Mouse (Mus musculus): Measurements from ENCODE around the gene Ccdc148. TPM values are rescaled to one million over a fixed set of nuclear protein-coding genes. Genes with fewer than 3 reads are reported as not detected.

Gene Ccdc148
- total RNA-seq, 2 experiments from 2014 or later, result 2.8 to 3.3 TPM

GRCm38 (mm10) chr2:58773833-58774232 is 386.6 kb downstream of the Ccdc148 start:
- no peak for DNase-seq

Other genes starting within 250 kb of the Ccdc148 start
- 100 to 1,000 TPM; 229 to 242 TPM for gene Pkp4, start 167 bp upstream of the Ccdc148 start, total RNA-seq (2021)